Mouse (Mus musculus) layer of hippocampus, postnatal 25 days (tissue): ENCODE data around the gene Nol6. TPM values are rescaled to one million over a fixed set of nuclear protein-coding genes. Genes with fewer than 3 reads are reported as not detected.

Source experiments
- DNase-seq, 2 experiments: peaks; one replicate each; pipeline ENCODE4 v3.0.0; 2022; ENCODE audit warnings: mixed read lengths in 2 of 2, low spot score in 1 of 2; ENCODE audit errors: extremely low spot score in 1 of 2
- total RNA-seq, 2 experiments: library from RNA; stranded (reverse); gene quantifications; 2 replicates each; pipeline ENCODE4 v1.2.3; 2021

Gene Nol6
- total RNA-seq, 2 experiments from 2014 or later, result 101 to 103 TPM

DNA sequence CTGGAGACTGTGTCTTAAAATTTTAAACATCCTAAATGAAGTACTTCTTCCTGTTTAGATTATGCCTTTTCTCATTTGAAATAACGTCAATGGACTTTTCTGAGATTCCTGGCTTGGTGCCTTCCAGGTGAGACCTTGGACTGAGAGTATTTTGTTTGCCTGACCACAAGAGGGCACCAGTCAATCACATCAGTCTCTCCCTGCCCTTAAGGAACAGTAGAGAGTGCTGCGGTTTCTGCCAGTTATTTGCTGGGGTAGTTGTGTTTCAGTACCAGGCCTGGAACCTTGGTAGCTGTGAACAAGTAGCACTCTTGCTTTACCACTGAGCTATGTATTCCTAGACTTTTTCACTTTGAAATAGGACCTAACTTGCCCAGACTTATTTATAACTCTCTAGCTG is 5.2 kb upstream of the Nol6 start:
- peak in 1 of 2 experiments; percentile 55 for DNase-seq

- DNase-seq, result peak; percentile 39 to 72
These were observed 5.5 kb downstream of the Nol6 start for GRCm38 (mm10) chr4:41118706-41119292.

DNA sequence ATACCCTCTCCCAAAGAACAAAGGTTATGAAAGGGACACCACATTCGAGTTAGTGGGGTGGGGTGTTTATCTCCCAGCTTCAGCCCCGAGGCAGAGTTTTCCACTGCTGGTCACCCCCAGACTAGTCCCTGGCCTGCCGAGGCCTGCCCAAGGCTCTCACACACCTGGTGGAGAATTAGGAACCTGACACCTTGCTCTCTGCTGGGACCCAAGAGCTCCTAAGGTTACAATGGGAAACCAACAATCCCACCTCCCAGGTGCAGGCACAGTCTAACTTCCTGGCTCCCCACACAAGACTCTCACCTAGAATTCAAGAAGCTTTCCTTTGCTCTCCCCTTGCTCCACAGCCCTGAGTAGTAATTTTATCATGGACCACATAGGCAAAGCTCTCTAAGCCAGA is 7.4 kb downstream of the Nol6 start:
- no peak for DNase-seq

DNA sequence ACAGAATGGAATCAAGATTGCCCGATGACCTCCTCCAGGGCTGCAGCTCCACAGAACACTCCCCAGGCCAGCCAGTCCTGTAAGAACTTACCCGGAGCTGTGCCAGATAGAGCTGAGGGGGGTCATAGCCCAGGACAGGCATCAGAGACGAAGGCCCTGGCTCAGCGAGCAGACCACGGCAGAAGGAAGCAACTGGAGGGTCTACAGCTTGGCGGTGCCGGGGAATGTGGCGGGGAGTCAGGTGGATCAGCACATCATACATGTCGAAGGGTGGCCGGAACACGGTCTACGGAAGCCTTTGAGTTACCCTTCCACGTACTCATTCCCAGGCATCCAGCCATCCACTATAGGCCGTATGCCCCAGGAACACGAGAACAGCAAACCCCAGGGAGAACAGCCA is 8.5 kb downstream of the Nol6 start:
- no peak for DNase-seq

- no peak for DNase-seq
These were observed 9.2 kb downstream of the Nol6 start for GRCm38 (mm10) chr4:41115074-41115473.

DNA sequence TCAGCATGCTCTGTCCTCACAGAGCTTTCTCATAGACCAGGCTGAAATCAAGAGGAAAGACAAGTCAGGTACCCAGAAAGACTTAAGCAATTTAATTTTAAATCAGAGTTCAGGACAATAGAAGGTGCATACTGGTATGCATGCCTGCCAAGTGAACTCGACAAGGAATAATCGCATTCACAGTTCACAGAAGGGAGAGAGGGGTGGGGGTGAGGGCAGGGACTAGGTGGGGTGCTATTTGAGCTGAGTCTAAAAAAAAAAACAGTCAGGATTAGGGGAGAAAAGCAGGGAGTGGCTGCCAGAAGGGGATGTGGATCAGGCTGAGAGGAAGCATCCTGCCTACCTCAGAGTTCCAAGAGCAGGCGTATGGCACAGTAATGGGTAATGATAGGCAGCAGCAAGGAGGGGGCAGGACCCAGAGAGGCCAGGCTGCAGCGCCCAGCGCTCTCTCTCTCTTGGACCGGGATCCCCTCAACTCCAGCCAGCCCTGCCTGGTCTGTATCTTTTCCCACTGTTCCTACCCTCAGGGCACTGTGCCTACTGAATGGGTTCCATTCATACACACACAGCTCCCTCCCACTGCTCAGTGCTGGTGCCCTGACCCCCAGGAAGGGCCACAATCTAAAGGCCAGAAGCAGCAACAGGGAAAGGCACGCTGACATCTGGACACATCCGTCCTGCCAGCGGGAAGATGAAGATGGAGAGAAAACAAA is 9.7 kb downstream of the Nol6 start:
- DNase-seq, result no peak

GRCm38 (mm10) chr4:41108717-41109425 is 15.4 kb downstream of the Nol6 start:
- no peak for DNase-seq

DNA sequence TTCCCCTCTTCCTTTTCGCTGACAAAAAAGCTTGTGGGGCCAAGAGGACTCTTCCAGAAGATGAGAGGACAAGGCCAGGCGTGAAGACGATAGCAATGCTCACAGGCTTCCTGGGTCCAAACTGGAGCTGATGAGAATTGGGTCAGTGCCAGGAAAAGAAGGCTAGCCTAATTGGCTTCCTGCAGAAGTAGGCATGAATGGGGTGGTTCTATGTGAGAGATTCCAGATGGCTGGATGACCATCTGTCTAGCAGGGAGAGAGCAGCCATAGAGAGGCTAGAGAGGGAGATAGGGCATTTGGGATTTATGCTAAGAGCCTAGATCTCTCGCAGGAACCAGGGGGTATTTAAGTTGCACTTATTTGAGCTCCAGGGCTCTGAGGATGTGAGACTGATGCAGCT is 16.8 kb downstream of the Nol6 start:
- DNase-seq, result no peak

GRCm38 (mm10) chr4:41102901-41103300 is 21.4 kb downstream of the Nol6 start:
- DNase-seq, result no peak

DNA sequence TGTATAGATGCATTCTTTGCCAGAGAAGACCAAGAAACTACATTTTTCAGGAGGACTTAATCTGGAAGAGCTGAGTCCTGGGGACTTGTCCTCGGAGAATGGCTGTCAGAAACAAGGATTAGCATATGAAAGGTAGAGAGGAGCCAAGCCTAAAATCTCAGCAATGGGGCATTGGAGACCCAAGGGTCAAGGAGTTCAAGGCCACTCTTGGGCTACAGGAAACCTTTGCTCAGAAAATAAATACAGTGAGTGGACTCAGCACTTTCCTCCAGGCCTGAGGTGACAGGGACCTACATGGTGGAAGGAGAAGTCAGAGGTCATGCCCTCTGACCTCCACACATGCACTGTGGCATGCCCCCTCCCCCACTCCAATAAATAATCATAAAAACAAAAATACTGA is 23.3 kb downstream of the Nol6 start:
- no peak for DNase-seq

DNA sequence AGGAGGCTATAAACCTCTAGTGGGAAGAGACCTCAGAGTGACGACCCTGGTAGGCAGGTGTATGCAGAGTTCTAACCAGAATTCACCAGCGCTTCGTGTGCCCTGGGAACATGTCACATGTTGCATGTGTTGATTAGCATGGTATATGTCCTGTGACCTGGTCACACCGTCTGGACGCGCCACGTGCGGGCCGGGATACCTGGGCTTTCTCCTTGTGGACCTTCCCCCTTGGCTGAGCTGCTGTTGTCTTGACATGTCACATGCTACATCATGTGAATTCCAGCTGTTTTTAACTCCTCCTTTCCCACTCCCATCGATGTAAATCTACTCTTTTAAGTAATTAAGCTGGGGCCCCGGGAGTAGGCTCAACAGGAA is 25.7 kb downstream of the Nol6 start:
- no peak for DNase-seq

DNA sequence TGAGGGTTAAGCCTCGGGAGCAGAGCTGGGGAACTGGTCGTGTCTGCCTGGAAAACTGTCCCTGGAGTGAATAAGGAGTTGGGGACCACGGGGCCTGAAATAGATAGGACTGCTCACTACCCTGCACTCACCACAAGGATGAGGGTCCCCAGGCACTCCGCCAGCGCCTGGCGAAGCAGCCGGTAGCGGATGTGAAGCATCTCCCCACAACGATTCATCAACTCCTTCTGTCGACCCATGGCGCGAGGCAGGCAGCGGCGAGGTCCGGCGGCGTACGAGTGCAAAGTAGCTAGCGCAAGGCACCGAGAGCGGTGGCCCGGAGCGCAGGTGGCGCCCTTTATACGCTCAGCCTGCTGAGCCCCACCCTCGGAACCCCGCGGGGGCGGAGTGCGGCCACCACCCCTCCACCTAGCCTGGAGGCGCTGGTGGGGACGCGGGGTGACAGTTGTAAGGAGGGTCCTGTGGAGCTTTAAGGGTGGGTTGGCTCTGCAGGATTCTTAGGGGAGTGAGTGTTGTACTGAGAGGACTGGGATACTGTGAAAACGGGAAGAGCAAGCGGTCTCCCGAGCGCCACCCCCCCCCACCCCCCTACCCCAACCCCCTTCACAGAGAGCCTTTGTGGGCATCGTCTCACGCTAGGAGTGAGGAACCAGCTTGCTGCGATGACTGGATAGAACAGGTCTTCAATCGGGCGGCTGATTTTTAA is 26.2 kb downstream of the Nol6 start, which contains the start of gene Aqp3:
Gene Aqp3 (minus strand): TSS at position 313 of the 706 bp plus-strand sequence.
- DNase-seq, result no peak

DNA sequence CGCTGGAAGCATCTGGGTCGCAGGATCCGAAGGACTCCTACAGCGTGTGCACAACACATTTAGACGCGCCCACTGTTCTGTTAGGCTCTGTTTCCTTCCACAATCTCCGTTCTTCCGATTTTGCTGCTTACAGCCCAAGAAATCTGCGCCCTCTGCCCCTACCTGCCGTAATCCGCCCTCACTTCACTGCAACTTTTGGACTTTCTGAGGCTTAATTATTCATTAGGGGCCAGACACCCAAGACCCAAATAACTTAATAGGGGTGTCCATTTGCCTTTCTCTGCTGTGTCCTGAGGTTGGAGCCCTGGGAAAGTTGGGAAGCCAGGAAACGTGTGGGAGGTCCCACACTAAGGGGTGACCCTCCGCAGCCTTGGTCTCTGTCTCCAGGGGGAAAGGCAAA is 26.9 kb downstream of the Nol6 start:
- DNase-seq, result no peak

- DNase-seq, result no peak
These were observed 27.5 kb downstream of the Nol6 start for GRCm38 (mm10) chr4:41096794-41097193.

GRCm38 (mm10) chr4:41096169-41096568 is 28.1 kb downstream of the Nol6 start:
- DNase-seq, result no peak

DNA sequence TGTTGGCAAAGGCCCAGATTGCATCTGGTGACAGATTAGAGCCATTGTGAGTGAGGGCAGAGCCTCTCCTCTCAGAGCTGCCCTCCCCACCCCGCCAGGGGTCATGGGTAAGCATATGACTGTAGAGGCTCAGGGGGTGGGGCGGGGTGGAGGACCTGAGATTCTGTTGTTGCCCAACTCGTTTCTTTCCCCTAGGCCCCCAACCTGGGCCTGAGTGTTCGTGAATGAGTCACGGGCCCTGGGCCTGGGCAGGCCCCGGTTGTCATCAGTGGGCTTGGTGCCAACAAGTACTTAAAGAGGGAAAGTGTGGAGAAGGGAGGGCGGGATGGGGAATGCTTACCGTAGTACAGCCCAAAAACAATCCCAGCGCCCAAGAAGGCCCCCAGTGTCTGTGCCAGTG is 29.9 kb downstream of the Nol6 start:
- no peak for DNase-seq

- DNase-seq, result no peak
These were observed 31.3 kb downstream of the Nol6 start for GRCm38 (mm10) chr4:41092958-41093357.

DNA sequence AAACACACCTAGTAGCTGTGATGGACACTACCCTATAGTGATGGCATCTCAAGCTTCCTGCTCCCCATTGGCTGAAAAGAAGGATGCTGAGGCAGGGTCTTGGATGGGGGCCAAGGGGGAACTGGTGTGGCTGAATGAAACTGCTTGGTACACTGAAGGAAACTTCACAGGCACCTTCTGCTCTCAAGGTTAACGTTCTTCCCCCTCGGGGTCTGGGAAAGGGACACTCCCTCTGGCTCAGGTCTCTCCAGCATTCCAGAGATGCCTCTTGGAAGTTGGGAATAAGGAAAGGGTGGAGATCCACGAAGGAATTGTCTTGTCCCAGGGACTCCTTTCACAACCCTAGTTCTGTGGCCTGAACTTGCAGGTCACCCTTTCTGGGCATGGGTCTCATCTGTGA is 32.9 kb downstream of the Nol6 start:
- no peak for DNase-seq

DNA sequence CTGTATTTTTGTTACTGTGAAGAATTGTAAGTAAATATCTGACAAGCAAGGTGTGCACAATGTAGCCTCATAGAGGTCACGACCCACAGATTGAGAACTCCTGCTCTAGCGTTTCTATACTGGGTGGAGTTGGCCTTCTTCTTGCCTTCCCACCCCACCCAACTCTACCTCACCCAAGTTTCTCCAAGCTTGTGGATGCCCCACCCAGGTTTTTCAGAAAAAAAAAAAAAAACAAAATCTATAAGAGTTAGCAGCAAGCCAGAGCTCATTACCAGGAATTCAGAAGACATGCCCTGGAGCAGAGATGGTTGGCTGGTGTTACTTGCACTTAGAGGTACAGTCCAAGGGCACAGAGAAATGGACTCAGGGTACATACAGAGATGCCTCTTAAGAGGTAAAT is 34.5 kb downstream of the Nol6 start:
- no peak for DNase-seq

GRCm38 (mm10) chr4:41089189-41089588 is 35.1 kb downstream of the Nol6 start:
- DNase-seq, result no peak
